ENCODE assay signal across 13 mouse cellular contexts in genomic region chr10:88459502-88459992, GRCm38 (mm10). TPM values are rescaled to one million over a fixed set of nuclear protein-coding genes. Genes with fewer than 3 reads are reported as not detected.
DNase-seq lines count a peak whose midpoint lies in the region; ATAC-seq and TF ChIP-seq lines count a peak whose summit lies in the region.
"Had no signal": no experiment of that assay in that cellular context is flagged by ENCODE, and none has a peak within 500 bp of the region (broad histone marks: within the 10 kb centered on the region; RNA-seq: fewer than 3 reads in every experiment).

Gene Sycp3 (plus strand): TSS chr10:88459569.

- H3K27me3 ChIP-seq in heart, postnatal 0 days (ENCODE audit: control insufficient read depth, insufficient read depth, low read length), result no peaks in the 10 kb centered on the region
- H3K27me3 ChIP-seq in heart, adult 2 months (ENCODE audit: control insufficient read depth, insufficient read depth, low read length), result no peaks in the 10 kb centered on the region
- H3K27me3 ChIP-seq in lung, postnatal 0 days (replicated peaks; ENCODE audit: insufficient read depth, low read length), result no peaks in the 10 kb centered on the region
- H3K27me3 ChIP-seq in embryonic facial prominence, embryonic 13.5 days, result no peaks in the 10 kb centered on the region
- no peaks in the 10 kb centered on the region for H3K27me3 ChIP-seq in stomach, embryonic 14.5 days (ENCODE audit: control insufficient read depth, insufficient read depth, low read length)

- intact Hi-C loops in heart, adult 2 months (cut with DNase I), result loop anchor here (10.0 kb wide), 1 partner anchor 205 kb away; no protein-coding TSS in a partner anchor

- no peaks in the 10 kb centered on the region for H3K9me3 ChIP-seq in heart, postnatal 0 days (replicated peaks; ENCODE audit: control insufficient read depth, low read length)
- no peaks in the 10 kb centered on the region for H3K9me3 ChIP-seq in lung, postnatal 0 days (ENCODE audit: low read length)
- no peaks in the 10 kb centered on the region for H3K9me3 ChIP-seq in embryonic facial prominence, embryonic 13.5 days
- no peaks in the 10 kb centered on the region for H3K9me3 ChIP-seq in stomach, embryonic 14.5 days (ENCODE audit: control insufficient read depth, low read depth, low read length)

- H3K36me3 ChIP-seq in heart, postnatal 0 days (replicated peaks; ENCODE audit: control insufficient read depth, insufficient read depth, low read length), result peaks cover 3% of the 10 kb centered on the region; the same call in 1 of the 2 replicates
- H3K36me3 ChIP-seq in heart, adult 2 months (ENCODE audit: control insufficient read depth, insufficient read depth, low read length), result no peaks in the 10 kb centered on the region
- H3K36me3 ChIP-seq in lung, postnatal 0 days (ENCODE audit: insufficient read depth, low read length), result no peaks in the 10 kb centered on the region
- H3K36me3 ChIP-seq in embryonic facial prominence, embryonic 13.5 days, result no peaks in the 10 kb centered on the region
- no peaks in the 10 kb centered on the region for H3K36me3 ChIP-seq in stomach, embryonic 14.5 days (ENCODE audit: control insufficient read depth, insufficient read depth, low read length)

- WGBS in heart, postnatal 0 days, result 75% methylated on average over 33 of the region's 33 CpGs
- 79% methylated on average over 33 of the region's 33 CpGs for WGBS in heart, adult 2 months
- 77% methylated on average over 29 of the region's 33 CpGs for WGBS in lung, postnatal 0 days
- 86% methylated on average over 33 of the region's 33 CpGs for WGBS in embryonic facial prominence, embryonic 13.5 days
- 80% methylated on average over 33 of the region's 33 CpGs for WGBS in stomach, embryonic 14.5 days

- no peak for TF ChIP-seq POLR2A in heart, adult 2 months (IDR thresholded peaks at IDR 0.05; ENCODE audit: insufficient read depth, low read depth, low read length)

- no peaks in the 10 kb centered on the region for H3K4me1 ChIP-seq in heart, postnatal 0 days (ENCODE audit: control insufficient read depth, insufficient read depth)
- no peaks in the 10 kb centered on the region for H3K4me1 ChIP-seq in heart, adult 2 months (ENCODE audit: control insufficient read depth, insufficient read depth, low read length)
- H3K4me1 ChIP-seq in lung, postnatal 0 days (ENCODE audit: insufficient read depth, low read depth, low read length), result no peaks in the 10 kb centered on the region
- H3K4me1 ChIP-seq in embryonic facial prominence, embryonic 13.5 days, result no peaks in the 10 kb centered on the region
- no peaks in the 10 kb centered on the region for H3K4me1 ChIP-seq in stomach, embryonic 14.5 days (ENCODE audit: control insufficient read depth, insufficient read depth, low read length)

- TF ChIP-seq EP300 in heart, postnatal 0 days (IDR thresholded peaks at IDR 0.05; ENCODE audit: low read depth), result no peak
- TF ChIP-seq EP300 in heart, adult 2 months (IDR thresholded peaks at IDR 0.05; ENCODE audit: insufficient read depth, low read depth, low read length), result no peak
- TF ChIP-seq EP300 in lung, postnatal 0 days (IDR thresholded peaks at IDR 0.05), result no peak

- ATAC-seq in heart, postnatal 0 days (ENCODE audit: insufficient read depth, low read depth), result peak; percentile 39; the same call in 1 of the 2 replicates
- peak; percentile 23 for ATAC-seq in lung, postnatal 0 days
- peak; percentile 57; the same call in 1 of the 2 replicates for ATAC-seq in embryonic facial prominence, embryonic 13.5 days (ENCODE audit: insufficient number of reproducible peaks, insufficient read depth, low FRiP score, low TSS enrichment, low read depth)
- peak; percentile 18; the same call in 1 of the 2 replicates for ATAC-seq in stomach, embryonic 14.5 days (ENCODE audit: insufficient number of reproducible peaks, insufficient read depth, low FRiP score, low read depth)

- H3K27ac ChIP-seq in heart, postnatal 0 days (ENCODE audit: low read depth), result no peak within 1 kb of the TSS
- no peak within 1 kb of the TSS for H3K27ac ChIP-seq in heart, adult 2 months
- H3K27ac ChIP-seq in lung, postnatal 0 days (ENCODE audit: low read length), result no peak within 1 kb of the TSS
- no peak within 1 kb of the TSS for H3K27ac ChIP-seq in embryonic facial prominence, embryonic 13.5 days
- no peak within 1 kb of the TSS for H3K27ac ChIP-seq in stomach, embryonic 14.5 days (ENCODE audit: low read length)

- DNase-seq in heart, postnatal 0 days (ENCODE audit: low spot score), result no peak
- DNase-seq in heart, adult 2 months, result no peak
- no peak for DNase-seq in lung, postnatal 0 days (ENCODE audit: low spot score)
- no peak for DNase-seq in lung, adult 18-20 months
- no peak for DNase-seq in right cerebral cortex, adult 2 months (ENCODE audit: low spot score in 2 of 2)
- no peak for DNase-seq in urinary bladder, adult 18-20 months (ENCODE audit: low spot score in 2 of 2)
- DNase-seq: adrenal gland, adult 8-10 months; cerebellum, adult 18-20 months; right cerebral cortex, postnatal 25 days; thymus, postnatal 36 days had no signal

- H3K4me2 ChIP-seq in heart, postnatal 0 days (ENCODE audit: low read depth, low read length), result no peak within 1 kb of the TSS
- no peak within 1 kb of the TSS for H3K4me2 ChIP-seq in lung, postnatal 0 days (replicated peaks; ENCODE audit: low read depth, low read length)
- H3K4me2 ChIP-seq in embryonic facial prominence, embryonic 13.5 days, result no peak within 1 kb of the TSS
- H3K4me2 ChIP-seq in stomach, embryonic 14.5 days (replicated peaks; ENCODE audit: low read depth, low read length), result no peak within 1 kb of the TSS

- no peak within 1 kb of the TSS for H3K9ac ChIP-seq in heart, postnatal 0 days (replicated peaks; ENCODE audit: low read depth, low read length)
- no peak within 1 kb of the TSS for H3K9ac ChIP-seq in heart, adult 2 months (ENCODE audit: low read depth, low read length)
- no peak within 1 kb of the TSS for H3K9ac ChIP-seq in lung, postnatal 0 days (replicated peaks; ENCODE audit: low read depth)
- H3K9ac ChIP-seq in embryonic facial prominence, embryonic 13.5 days, result no peak within 1 kb of the TSS
- H3K9ac ChIP-seq in stomach, embryonic 14.5 days (replicated peaks; ENCODE audit: low read depth, low read length), result no peak within 1 kb of the TSS

- TF ChIP-seq CTCF in heart, postnatal 0 days (IDR thresholded peaks at IDR 0.05; ENCODE audit: low read depth), result no peak
- no peak for TF ChIP-seq CTCF in heart, adult 2 months (IDR thresholded peaks at IDR 0.05)
- TF ChIP-seq CTCF in lung, postnatal 0 days (IDR thresholded peaks at IDR 0.05), result no peak

- H3K79me2 ChIP-seq in heart, adult 2 months (replicated peaks; ENCODE audit: control insufficient read depth, insufficient read depth, low read length), result no peaks in the 10 kb centered on the region

- no peak within 1 kb of the TSS for H3K4me3 ChIP-seq in heart, postnatal 0 days (ENCODE audit: low read depth, low read length)
- H3K4me3 ChIP-seq in heart, adult 2 months, result no peak within 1 kb of the TSS
- no peak within 1 kb of the TSS for H3K4me3 ChIP-seq in lung, postnatal 0 days (ENCODE audit: low read depth, low read length)
- no peak within 1 kb of the TSS for H3K4me3 ChIP-seq in embryonic facial prominence, embryonic 13.5 days
- H3K4me3 ChIP-seq in stomach, embryonic 14.5 days (ENCODE audit: low read depth, low read length), result no peak within 1 kb of the TSS

RNA-seq across cellular contexts. Expression of gene Sycp3, which starts in this region (rescaled TPM):
- not detected in 2 replicates for total RNA-seq in heart, postnatal 0 days (2014; rRNA removed; ENCODE audit: low replicate concordance)
- 0.18 and 0.20 TPM in 2 replicates for polyA plus RNA-seq in heart, postnatal 0 days (2015; fragmentation: Nextera tagmentation; extraction: Ambion mirVana)
- not detected for total RNA-seq in heart, adult 2 months (2021)
- polyA plus RNA-seq in heart, adult 2 months (2012; rRNA removed), result not detected in 2 replicates
- not detected in 2 replicates for polyA plus RNA-seq in lung, postnatal 0 days (2015; fragmentation: Nextera tagmentation; extraction: Ambion mirVana)
- 0.42 and 0.84 TPM in 2 replicates for polyA plus RNA-seq in embryonic facial prominence, embryonic 13.5 days (2015; fragmentation: Nextera tagmentation; extraction: Ambion mirVana)
- polyA plus RNA-seq in stomach, embryonic 14.5 days (2014; fragmentation: Nextera tagmentation; extraction: Ambion mirVana), result 0.34 TPM in 1 of 2 replicates, not detected in the other
- total RNA-seq: liver, adult 2 months had no signal
- polyA plus RNA-seq: liver, adult 2 months had no signal

Comparison
In these comparisons a context has a peak if more than half of its experiments do, and no peak if none do; other contexts are left out.
1. Peak in ATAC-seq in heart, postnatal 0 days; RNA of the gene not detected or under 1 TPM.
2. Peak in ATAC-seq in lung, postnatal 0 days; RNA of the gene not detected or under 1 TPM.
3. Peak in ATAC-seq in embryonic facial prominence, embryonic 13.5 days; RNA of the gene not detected or under 1 TPM.
4. Peak in ATAC-seq in stomach, embryonic 14.5 days; RNA of the gene not detected or under 1 TPM.